Mouse (Mus musculus): ENCODE measurements at regions not wholly inside any gene's neighbourhood (a gene's known extent, or its start where the extent isn't known, plus 50 kb on each side); places are given as distances from the start of the nearest gene placed in this dataset.
"Not testable (repeated sequence)": the region's sequence is repeated elsewhere in the genome, so short reads cannot be mapped to it uniquely, and the experiment has no call there.

DNA sequence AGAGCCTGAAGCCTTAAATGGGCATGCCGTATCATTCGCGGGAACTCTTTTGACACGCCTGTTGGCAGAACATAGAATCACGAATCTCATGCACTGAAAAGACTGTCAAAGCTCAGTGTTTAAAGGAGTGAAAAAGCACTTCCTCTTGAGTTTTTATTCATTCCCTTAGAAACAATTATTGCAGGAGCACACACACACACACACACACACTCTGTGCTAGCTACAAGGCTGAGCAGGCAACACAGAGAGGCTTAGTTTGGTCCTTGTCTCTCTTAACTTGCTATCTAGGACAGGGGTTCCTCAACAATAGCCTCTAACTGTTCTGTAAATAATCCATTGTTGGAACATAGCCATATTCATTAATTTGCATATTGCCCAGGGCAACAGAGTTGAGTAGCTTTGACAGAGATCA is 58.8 kb upstream of the Atxn1 start:
- DNase-seq, result peak in 1 of 2 experiments; percentile 22

DNA sequence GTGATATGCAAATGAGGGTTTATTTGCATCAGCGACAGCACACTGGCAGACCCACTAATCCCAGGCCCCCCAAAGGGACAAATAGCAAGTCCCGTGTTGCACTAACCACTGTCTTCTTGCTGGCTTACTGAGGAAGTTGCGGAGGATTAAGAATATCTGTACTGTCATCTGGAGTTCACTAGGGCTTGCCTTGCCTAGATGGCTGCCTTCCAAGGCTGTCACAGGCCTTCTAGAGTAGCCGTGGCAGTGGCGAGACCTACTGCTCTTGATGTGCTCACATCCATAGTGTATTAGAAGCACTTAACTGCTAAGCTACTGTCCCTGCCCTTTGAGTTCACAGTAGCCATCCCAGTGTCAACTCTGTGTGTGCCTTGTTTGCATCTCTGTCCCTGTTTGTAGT is 58.4 kb upstream of the Atxn1 start:
- peak in 1 of 2 experiments; percentile 22 for DNase-seq

DNA sequence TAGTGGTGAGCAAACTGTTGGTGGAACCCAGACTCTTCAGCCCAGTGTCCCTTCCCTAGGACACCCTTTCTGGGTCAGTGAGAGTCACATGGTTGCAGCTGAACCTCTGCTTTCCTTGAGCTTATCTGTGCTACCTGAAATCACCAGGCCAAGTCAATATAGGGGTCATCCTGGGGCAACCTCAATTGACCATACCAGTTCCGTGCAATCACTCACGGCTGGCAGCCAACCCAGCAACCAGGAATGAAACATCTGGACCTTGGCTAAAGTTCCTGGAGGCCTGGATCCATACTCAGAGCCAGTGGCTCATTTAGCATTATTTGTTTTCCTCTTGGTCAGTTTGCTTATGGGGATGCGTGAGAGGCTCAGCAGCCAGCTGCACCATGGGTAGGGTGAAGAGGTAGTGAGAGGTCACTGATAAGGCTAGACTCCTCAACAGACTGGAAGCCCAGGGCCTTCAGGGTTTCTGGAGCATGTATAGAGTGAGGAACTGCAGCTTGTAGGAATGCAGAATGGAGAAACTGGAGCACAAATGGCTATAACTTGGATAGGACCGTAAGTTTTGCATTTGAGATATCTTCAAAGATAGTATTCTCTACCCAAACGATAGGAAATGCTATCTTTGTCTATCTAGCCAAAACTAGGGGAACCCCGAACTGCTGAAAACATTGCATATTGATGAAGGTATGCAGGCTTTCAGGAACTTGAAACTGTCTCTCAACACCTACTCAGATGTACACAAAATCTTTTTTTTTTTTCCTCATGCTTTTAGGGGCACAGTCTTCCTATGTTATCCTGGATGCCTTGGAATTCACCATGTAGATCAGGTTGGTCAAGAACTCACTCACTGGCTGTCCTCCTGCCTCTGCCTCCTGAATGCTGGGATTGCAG is 56.4 kb upstream of the Atxn1 start:
- peak; percentile 20 to 30 for DNase-seq

DNA sequence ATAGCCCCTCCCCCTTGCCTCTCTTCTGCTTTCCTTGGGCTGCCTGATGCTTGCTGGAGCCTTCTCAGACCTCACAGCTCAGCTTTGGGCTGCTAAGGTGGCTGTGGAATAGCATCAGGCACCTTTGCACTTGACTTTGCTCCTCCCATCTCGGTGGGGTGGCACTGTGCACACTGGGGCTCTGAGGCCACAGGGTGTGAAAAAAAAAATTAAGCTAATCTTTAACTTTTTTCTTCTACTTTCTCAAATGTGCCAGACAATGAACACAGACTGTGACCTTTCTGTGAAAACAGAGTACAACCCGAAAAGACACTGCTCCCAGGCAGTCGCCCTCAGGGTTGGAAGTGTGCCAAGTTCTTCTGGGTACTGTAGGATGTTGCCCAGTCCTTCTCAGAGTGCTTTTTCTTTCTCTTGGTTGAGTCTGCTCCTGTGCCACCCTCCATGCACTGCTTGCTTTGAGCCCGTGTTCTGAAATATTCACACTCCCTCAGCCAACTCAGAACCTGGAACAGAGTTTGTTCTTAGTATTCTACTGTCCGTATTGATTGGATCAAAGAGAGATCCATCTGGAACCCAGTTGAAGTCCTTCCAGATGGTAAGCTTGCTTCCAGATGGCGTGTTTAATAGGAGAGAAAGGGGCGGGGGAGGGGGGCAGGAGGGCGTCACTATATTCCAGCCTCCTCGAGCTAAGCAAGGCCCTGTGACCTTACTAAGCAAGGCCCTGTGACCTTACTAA is 54.8 kb upstream of the Atxn1 start:
- DNase-seq, result peak in 1 of 2 experiments; percentile 13

DNA sequence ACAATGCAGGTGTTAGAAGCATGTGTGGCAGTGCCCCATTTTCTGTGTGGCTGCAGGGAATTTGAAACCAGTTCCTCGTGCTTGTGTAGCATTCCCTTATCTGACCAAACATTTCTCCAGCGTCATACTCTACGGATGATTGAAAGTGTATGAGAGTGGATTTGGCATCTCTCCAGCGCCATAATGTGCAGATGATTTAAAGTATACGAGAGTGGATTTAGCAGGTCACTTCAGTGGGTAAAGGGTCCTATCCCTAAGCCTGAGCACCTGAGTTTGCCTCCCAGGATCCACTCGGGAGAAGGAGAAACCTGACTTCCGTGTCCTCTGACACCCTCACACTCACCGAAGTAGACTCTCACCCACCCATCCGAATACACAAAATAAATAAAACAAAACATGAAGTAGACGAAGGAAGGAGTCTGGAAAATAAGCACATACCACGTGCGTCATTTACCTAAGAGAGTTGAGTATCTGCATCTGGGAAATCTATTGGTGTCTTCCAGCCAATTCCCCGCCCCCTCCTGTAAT is 54.2 kb upstream of the Atxn1 start:
- no peak for DNase-seq

DNA sequence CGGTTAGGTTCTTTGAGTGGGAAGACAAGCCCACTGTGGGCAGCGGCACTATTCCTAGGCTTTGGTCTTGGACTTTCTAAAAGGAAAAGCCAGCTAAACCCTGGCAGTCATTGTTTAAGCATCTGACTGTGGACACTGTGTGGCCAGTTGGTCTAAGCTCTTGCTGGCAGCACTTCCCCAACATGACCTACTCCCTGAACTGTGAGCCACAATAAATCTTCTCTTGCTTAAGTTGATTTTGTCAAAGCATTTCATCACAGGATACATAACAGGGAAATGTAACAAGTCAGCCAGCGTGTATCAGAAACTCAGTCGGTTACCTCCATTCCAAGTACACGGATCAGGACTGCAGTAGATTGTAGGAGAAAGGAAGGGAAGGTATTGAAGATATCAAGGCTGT is 52.9 kb upstream of the Atxn1 start:
- no peak for DNase-seq

DNA sequence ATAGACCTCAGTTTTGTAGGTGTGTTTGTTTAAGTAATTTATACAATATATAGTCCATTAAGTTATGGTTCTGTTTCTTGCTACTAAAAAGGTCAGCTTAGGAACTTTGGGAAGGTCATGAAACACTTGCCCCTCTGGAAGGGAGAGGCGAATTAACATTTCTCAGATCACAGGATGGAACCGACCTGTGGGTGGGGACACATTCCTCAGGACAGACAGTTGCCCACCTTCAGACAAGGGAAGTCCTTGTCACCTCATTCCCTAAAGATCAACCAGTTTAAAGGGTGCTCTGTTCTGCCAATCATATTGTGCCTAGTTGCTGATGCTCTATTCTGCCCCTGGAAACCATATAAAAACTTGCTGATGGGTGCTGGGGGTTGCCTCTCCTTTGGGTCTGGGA is 52.2 kb upstream of the Atxn1 start:
- not testable (repeated sequence) for DNase-seq

DNA sequence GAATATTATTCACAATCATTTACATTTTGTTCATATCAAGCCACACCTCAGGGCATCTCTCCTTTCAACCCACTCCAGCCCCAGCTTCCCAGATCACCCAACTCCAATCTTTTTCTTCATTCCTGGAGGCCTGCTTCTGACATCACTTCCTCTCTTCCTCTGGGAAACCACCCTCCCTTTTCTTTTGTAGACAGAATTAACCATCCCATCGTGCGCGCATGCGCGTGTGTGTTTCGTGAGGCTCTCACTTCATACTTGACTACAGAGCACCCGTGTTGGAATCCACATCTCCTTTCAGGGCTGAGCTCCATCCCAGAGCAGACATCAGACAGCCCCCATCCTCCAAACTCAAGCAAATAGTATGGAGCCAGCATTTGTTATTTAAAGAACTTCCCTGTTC is 50.4 kb upstream of the Atxn1 start:
- no peak for DNase-seq

DNA sequence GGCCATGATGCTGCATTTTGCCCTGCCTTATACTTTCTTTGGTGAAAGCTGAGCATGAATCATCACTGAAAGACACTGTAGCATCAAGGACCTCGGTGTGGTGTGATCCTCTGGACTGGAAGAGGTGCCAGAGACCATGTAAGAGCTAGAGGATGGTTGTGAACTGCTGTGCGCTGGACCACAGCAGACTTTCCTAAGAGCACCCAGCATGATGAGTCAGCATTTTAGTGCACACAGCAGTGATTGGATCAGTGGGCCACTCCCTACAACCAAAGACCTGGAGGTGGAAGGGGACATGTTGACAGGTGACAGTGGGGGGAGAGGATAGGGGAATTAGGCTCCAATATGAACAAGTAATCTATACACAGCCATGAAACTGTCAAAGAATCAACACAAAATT is 49.8 kb upstream of the Atxn1 start:
- DNase-seq, result no peak
